Mouse (Mus musculus) c-Kit-positive CD71-positive TER-119-negative erythroid progenitor cells, embryonic 14.5 days (primary cell): ENCODE data around the gene Hscb.
"Not testable (repeated sequence)": the region's sequence is repeated elsewhere in the genome, so short reads cannot be mapped to it uniquely, and the experiment has no call there.

Experiments
- DNase-seq: peaks from one replicate; pipeline ENCODE4 v3.0.0-alpha.2; 2013; ENCODE audit warnings: low read depth

Hscb gene

GRCm38 (mm10) chr5:110839678-110840365, at the start of gene Hscb, which contains the start of gene Chek2:
Gene Hscb, minus strand, starts transcription at chr5:110839777.
Gene Chek2, plus strand, starts transcription at chr5:110839979.
- peak; percentile 98 for DNase-seq

GRCm38 (mm10) chr5:110888596-110888995, 49.0 kb upstream of the Hscb start:
- no peak for DNase-seq

GRCm38 (mm10) chr5:110879584-110880374, 40.2 kb upstream of the Hscb start, which contains the start of gene Ttc28:
Gene Ttc28, plus strand, starts transcription at chr5:110879803.
- peak; percentile 58 for DNase-seq

GRCm38 (mm10) chr5:110879042-110879441, 39.5 kb upstream of the Hscb start:
- DNase-seq = no peak

GRCm38 (mm10) chr5:110878526-110878925, 38.9 kb upstream of the Hscb start:
- DNase-seq = not testable (repeated sequence)

- no peak for DNase-seq
Measured at GRCm38 (mm10) chr5:110877666-110878505, 38.3 kb upstream of the Hscb start.

- no peak for DNase-seq
Measured at GRCm38 (mm10) chr5:110875286-110875685, 35.7 kb upstream of the Hscb start.

- DNase-seq = no peak
Measured at GRCm38 (mm10) chr5:110874711-110875110, 35.1 kb upstream of the Hscb start.

- DNase-seq = no peak
Measured at GRCm38 (mm10) chr5:110873160-110873559, 33.6 kb upstream of the Hscb start.

GRCm38 (mm10) chr5:110869242-110869669, 29.7 kb upstream of the Hscb start:
- no peak for DNase-seq

GRCm38 (mm10) chr5:110868460-110868859, 28.9 kb upstream of the Hscb start:
- DNase-seq = no peak

GRCm38 (mm10) chr5:110860445-110860844, 20.9 kb upstream of the Hscb start:
- DNase-seq = no peak

- DNase-seq = no peak
Measured at GRCm38 (mm10) chr5:110859013-110859650, 19.6 kb upstream of the Hscb start.

- no peak for DNase-seq
Measured at GRCm38 (mm10) chr5:110857091-110857490, 17.5 kb upstream of the Hscb start.

GRCm38 (mm10) chr5:110852990-110853389, 13.4 kb upstream of the Hscb start:
- DNase-seq = no peak

- peak; percentile 50 for DNase-seq
Measured at GRCm38 (mm10) chr5:110841046-110841862, 1.7 kb upstream of the Hscb start.

GRCm38 (mm10) chr5:110840465-110840864, 888 bp upstream of the Hscb start:
- DNase-seq = peak; percentile 75

GRCm38 (mm10) chr5:110839038-110839677, 419 bp downstream of the Hscb start:
- peak; percentile 40 for DNase-seq

- DNase-seq = peak; percentile 48
Measured at GRCm38 (mm10) chr5:110838016-110838415, 1.6 kb downstream of the Hscb start.

- peak; percentile 85 for DNase-seq
Measured at GRCm38 (mm10) chr5:110835959-110836358, 3.6 kb downstream of the Hscb start.
